Mouse (Mus musculus) fibroblast of lung, adult 2 months (primary cell): Measurements from ENCODE around the gene Olfr871.
"Not testable (repeated sequence)": the region's sequence is repeated elsewhere in the genome, so short reads cannot be mapped to it uniquely, and the experiment has no call there.

ENCODE experiments used
- DNase-seq: peaks from one replicate; pipeline ENCODE4 v3.0.0-alpha.2; 2011; ENCODE audit warnings: low read depth

Gene Olfr871

GRCm38 (mm10) chr9:20211907-20212306, at the start of gene Olfr871:
Gene Olfr871, plus strand, starts transcription at chr9:20212207.
- no peak for DNase-seq

DNA sequence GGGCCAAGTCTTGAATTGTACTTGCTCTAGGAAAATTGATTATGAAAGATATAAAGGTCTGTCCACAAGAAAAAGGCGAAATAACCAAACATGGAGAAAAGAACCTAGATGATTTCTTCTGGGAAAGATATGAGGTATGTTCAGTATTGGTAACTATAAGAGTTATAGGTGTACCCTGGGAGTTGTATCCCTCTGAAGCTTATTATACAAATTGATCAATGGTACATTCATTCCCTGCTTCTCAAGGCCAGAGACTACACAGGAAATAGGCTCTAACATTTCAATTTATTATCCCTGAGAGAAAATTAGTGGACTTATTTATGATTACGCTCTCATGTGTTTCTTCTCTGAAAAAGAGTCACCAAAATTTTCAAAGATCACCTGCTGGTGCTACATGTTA, 38.0 kb upstream of the Olfr871 start, which contains the start of gene Olfr870:
Gene Olfr870 (minus strand): TSS at position 101 of the 400 bp plus-strand sequence.
- DNase-seq = no peak

DNA sequence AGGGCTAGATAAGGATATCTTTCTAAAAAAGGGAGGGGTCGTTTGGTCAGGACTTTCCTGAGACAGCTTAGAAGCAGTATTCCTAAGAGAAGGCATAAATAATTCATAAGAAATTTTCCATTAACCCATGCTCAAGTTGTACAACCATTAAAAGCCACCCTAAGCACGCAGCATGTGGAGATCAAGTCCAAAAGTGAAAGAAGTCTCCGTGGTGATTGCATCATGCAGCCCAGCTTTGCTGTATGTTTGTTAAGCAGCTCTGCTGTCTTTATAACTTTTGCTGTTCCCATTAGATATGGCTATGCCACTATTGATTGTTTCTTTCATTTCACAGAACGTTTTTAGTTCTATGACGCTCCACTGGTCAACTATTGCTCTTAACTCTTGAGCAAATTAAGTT, 32.5 kb upstream of the Olfr871 start:
- no peak for DNase-seq

- no peak for DNase-seq
These were observed 9.9 kb upstream of the Olfr871 start for GRCm38 (mm10) chr9:20202131-20202530.

GRCm38 (mm10) chr9:20203413-20203984, 8.5 kb upstream of the Olfr871 start:
- DNase-seq = not testable (repeated sequence)

GRCm38 (mm10) chr9:20210812-20211211, 1.2 kb upstream of the Olfr871 start:
- no peak for DNase-seq

- DNase-seq = no peak
These were observed 530 bp upstream of the Olfr871 start for GRCm38 (mm10) chr9:20211477-20211876.

DNA sequence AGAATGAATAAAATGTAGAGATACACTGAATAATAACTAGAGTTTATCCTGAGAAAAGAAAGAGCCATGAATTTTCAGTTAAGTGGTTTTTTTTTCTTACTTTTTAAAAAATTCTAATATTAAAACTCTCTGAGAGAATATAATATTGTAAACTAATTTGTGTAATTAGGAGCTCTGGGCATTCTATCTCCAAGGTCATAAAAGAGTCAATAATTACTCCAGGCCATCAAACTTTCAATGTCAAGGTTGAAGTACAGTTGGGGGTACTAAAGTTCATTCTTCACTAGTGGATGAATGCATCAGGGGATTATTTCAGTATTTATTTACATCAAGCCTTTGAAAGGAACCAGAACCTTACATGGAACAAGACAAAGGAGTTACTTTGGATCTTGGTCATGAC, 24.8 kb downstream of the Olfr871 start, which contains the start of gene Olfr872:
Gene Olfr872 (plus strand): TSS at position 301 of the 400 bp plus-strand sequence.
- no peak for DNase-seq

- no peak for DNase-seq
These were observed 25.4 kb downstream of the Olfr871 start for GRCm38 (mm10) chr9:20237378-20237777.
